Mouse (Mus musculus): ENCODE data around the gene C1qtnf6. TPM values are rescaled to one million over a fixed set of nuclear protein-coding genes. Genes with fewer than 3 reads are reported as not detected.

The C1qtnf6 gene
- total and polyA plus RNA-seq, 3 experiments, result 5.7 to 28.1 (median 6.3) TPM

- peak; percentile 76; the same call in 1 of the 2 replicates for TF ChIP-seq UBTF (IDR thresholded peaks at IDR 0.05; ENCODE audit: low read depth, low read length)
- peak; percentile 82 for TF ChIP-seq TBP (conservative IDR thresholded peaks at IDR 0.05; ENCODE audit: low read depth, low read length)
- TF ChIP-seq HCFC1 (IDR thresholded peaks at IDR 0.05; ENCODE audit: low read depth, low read length), result peak; percentile 54
- peak; percentile 68 for TF ChIP-seq CHD2 (IDR thresholded peaks at IDR 0.05; ENCODE audit: low read length)
- TF ChIP-seq MXI1 (IDR thresholded peaks at IDR 0.05; ENCODE audit: low read depth, low read length), result peak; percentile 35
- peak; percentile 96 for TF ChIP-seq ZMIZ1 (IDR thresholded peaks at IDR 0.05; ENCODE audit: low read depth, low read length)
- TF ChIP-seq KAT2A (IDR thresholded peaks at IDR 0.05; ENCODE audit: insufficient replicate concordance, low read length), result no peak
- TF ChIP-seq MEF2A (IDR thresholded peaks at IDR 0.05; ENCODE audit: borderline replicate concordance, low read depth, low read length), result peak; percentile 75; the same call in 1 of the 2 replicates
- TF ChIP-seq JUND (conservative IDR thresholded peaks at IDR 0.05; ENCODE audit: low read depth, low read length), result no peak
- TF ChIP-seq IRF4 (IDR thresholded peaks at IDR 0.05; ENCODE audit: low read depth, low read length), result peak; percentile 74; the same call in 1 of the 2 replicates
- peak; percentile 49 for TF ChIP-seq SIN3A (IDR thresholded peaks at IDR 0.05; ENCODE audit: low read length)
- TF ChIP-seq MAFK (IDR thresholded peaks at IDR 0.05; ENCODE audit: insufficient replicate concordance, low read length), result no peak
- TF ChIP-seq ELF1 (IDR thresholded peaks at IDR 0.05; ENCODE audit: low read depth, low read length), result peak; percentile 78
- TF ChIP-seq RCOR1 (conservative IDR thresholded peaks at IDR 0.05; ENCODE audit: low read depth, low read length), result peak; percentile 6; the same call in 1 of the 2 replicates
- TF ChIP-seq TCF12 (IDR thresholded peaks at IDR 0.05; ENCODE audit: low read depth, low read length), result peak; percentile 93
- TF ChIP-seq ETS1 (conservative IDR thresholded peaks at IDR 0.05; ENCODE audit: low read depth, low read length), result peak; percentile 75
- TF ChIP-seq BHLHE40 (IDR thresholded peaks at IDR 0.05; ENCODE audit: low read depth, low read length), result peak; percentile 62; the same call in 1 of the 2 replicates
- peak; percentile 96 for TF ChIP-seq POLR2A (IDR thresholded peaks at IDR 0.05; ENCODE audit: low read depth, low read length)
- TF ChIP-seq RAD21 (IDR thresholded peaks at IDR 0.05; ENCODE audit: low read depth, low read length), result no peak
- TF ChIP-seq MAZ (IDR thresholded peaks at IDR 0.05; ENCODE audit: low read depth, low read length), result peak; percentile 77
- TF ChIP-seq NELFE (IDR thresholded peaks at IDR 0.05; ENCODE audit: low read depth, low read length), result peak; percentile 91
- peak; percentile 90 for DNase-seq (ENCODE audit: extremely low read depth)
- Histone ChIP-seq H3K79me2 (replicated peaks; ENCODE audit: control insufficient read depth, extremely low read depth, insufficient read depth, poor library complexity, severe bottlenecking) (peaks cover 47% of the 10 kb centered on the region), H3K9me3 (replicated peaks; ENCODE audit: low read length) (peaks cover 6% of the 10 kb centered on the region), H3K27ac (ENCODE audit: insufficient read depth, low read depth) (peak overlapping the region; percentile 98), H3K9ac (ENCODE audit: insufficient read depth, low read depth) (peak overlapping the region; percentile 97), H3K4me3 (replicated peaks in 1 of 3; ENCODE audit: low read depth in 2 of 3, low read length in 2 of 3, poor library complexity in 1 of 3) (peak overlapping the region; percentile 72 to 98 (median 87)), H3K36me3 (replicated peaks in 1 of 2; ENCODE audit: control insufficient read depth in 1 of 2, insufficient read depth in 1 of 2, low read length in 1 of 2) (peaks cover 41 to 51% of the 10 kb centered on the region in 2 experiments), H3K4me1 (ENCODE audit: control insufficient read depth in 1 of 2, insufficient read depth in 2 of 2) (peaks cover 56 to 74% of the 10 kb centered on the region in 2 experiments), H3K4me2 (ENCODE audit: insufficient read depth, low read depth, poor library complexity, severe bottlenecking) (peak overlapping the region; percentile 79), H3K27me3 (replicated peaks) (no peaks in the 10 kb centered on the region)
- dilution Hi-C loops (cut with MboI; ENCODE audit: extremely low pct_ligation_motif_present, extremely low pct_unique_long_range_greater_than_20kb, low sequenced_read_pairs) (no loop called here), in situ Hi-C loops (cut with MboI; ENCODE audit: low pct_ligation_motif_present, low pct_unique_long_range_greater_than_20kb, low sequenced_read_pairs) (no loop called here)
These were observed 40.5 kb upstream of the C1qtnf6 start for GRCm38 (mm10) chr15:78571554-78572269.

Measured in CH12.LX (cell line).